Mouse (Mus musculus) liver, embryonic 14.5 days (tissue): Measurements from ENCODE around the gene Coro1c. TPM values are rescaled to one million over a fixed set of nuclear protein-coding genes. Genes with fewer than 3 reads are reported as not detected.

Experiments used
- ATAC-seq: fragments of 200-750 bp; cut with Nextera tagmentation; 2 replicates; pipeline ENCODE4 v1.8.0; 2017; ENCODE audit warnings: moderate number of reproducible peaks, mild to moderate bottlenecking, moderate library complexity; ENCODE audit not compliant: insufficient read depth
- DNase-seq, 3 experiments: peaks; one replicate each; pipeline ENCODE4 v3.0.0-alpha.2; 2012 to 2013; ENCODE audit warnings: low read depth in 3 of 3, low spot score in 3 of 3
- H3K27ac ChIP-seq: fragments of 300-500 bp; sonication (generic); 2 replicates; pipeline ENCODE4 v1.5.1; 2014; ENCODE audit warnings: moderate library complexity, mild to moderate bottlenecking, control low read depth, inconsistent platforms
- H3K27me3 ChIP-seq: fragments of 300-500 bp; sonication (generic); 2 replicates; pipeline ENCODE4 v1.6.1; 2014; ENCODE audit warnings: mild to moderate bottlenecking, low read length, moderate library complexity; ENCODE audit not compliant: control insufficient read depth, insufficient read depth
- H3K36me3 ChIP-seq: fragments of 300-500 bp; sonication (generic); replicated peaks from 2 replicates; pipeline ENCODE4 v1.6.1; 2014; ENCODE audit warnings: low read depth; ENCODE audit not compliant: control insufficient read depth, insufficient read depth
- H3K4me1 ChIP-seq, 2 experiments: fragments of 200-500 bp in 1 of 2; fragments of 300-500 bp in 1 of 2; sonication (generic) in 1 of 2; replicated peaks; 2 replicates each; pipeline ENCODE4 v1.6.1; 2012 to 2014; ENCODE audit warnings: antibody characterized with exemption in 1 of 2, inconsistent platforms in 1 of 2, low read length in 1 of 2; ENCODE audit not compliant: control insufficient read depth in 2 of 2, insufficient read depth in 2 of 2
- H3K4me2 ChIP-seq: fragments of 300-500 bp; sonication (generic); 2 replicates; pipeline ENCODE4 v1.6.1; 2014; ENCODE audit warnings: low read depth, mild to moderate bottlenecking, control low read depth, moderate library complexity
- H3K4me3 ChIP-seq, 2 experiments: fragments of 200-500 bp in 1 of 2; fragments of 300-500 bp in 1 of 2; sonication (generic) in 1 of 2; 2 replicates each; pipeline ENCODE4 v1.5.1; 2012 to 2014; ENCODE audit warnings: low read depth in 2 of 2, low read length in 2 of 2, mild to moderate bottlenecking in 2 of 2, control low read depth in 1 of 2, inconsistent platforms in 1 of 2, moderate library complexity in 1 of 2; ENCODE audit not compliant: insufficient read depth in 1 of 2
- H3K9ac ChIP-seq: fragments of 300-500 bp; sonication (generic); replicated peaks from 2 replicates; pipeline ENCODE4 v1.6.1; 2014; ENCODE audit warnings: mild to moderate bottlenecking, control low read depth, moderate library complexity
- H3K9me3 ChIP-seq: fragments of 300-500 bp; sonication (generic); 2 replicates; pipeline ENCODE4 v1.6.1; 2016; ENCODE audit warnings: low read length, mixed read lengths; ENCODE audit not compliant: control insufficient read depth
- CTCF ChIP-seq: IDR thresholded peaks from 2 replicates; pipeline ENCODE4 v1.5.1; 2016; ENCODE audit warnings: antibody characterized with exemption, low read depth, control low read depth
- EP300 ChIP-seq: IDR thresholded peaks from 2 replicates; pipeline ENCODE4 v1.6.1; 2016; ENCODE audit warnings: antibody characterized with exemption, low read depth
- WGBS: fragments of 180-500 bp; shearing (Covaris S2); extraction: QIAGEN DNeasy Blood & Tissue Kit; methylation state at CpG from one replicate; pipeline ENCODE4 v1.1.7; 2014; ENCODE audit not compliant: insufficient replicate concordance; 5-methylcytosine and 5-hydroxymethylcytosine counted together
- polyA plus RNA-seq, 2 experiments: library from polyadenylated mRNA; depleted of rRNA in 1 of 2; stranded (reverse) in 1 of 2; unstranded in 1 of 2; fragments of >200 nt; fragmentation: Nextera tagmentation in 1 of 2; extraction: Ambion mirVana in 1 of 2; gene quantifications; 2 replicates each; pipeline versions ENCODE4 v1.2.1 to v1.2.3; 2012 to 2014

Coro1c gene
- polyA plus RNA-seq (2012; rRNA removed) (26.2 and 32.4 TPM in 2 replicates), polyA plus RNA-seq (2014; fragmentation: Nextera tagmentation; extraction: Ambion mirVana) (35.6 and 41.2 TPM in 2 replicates)

- no peaks in the 10 kb centered on the region for H3K36me3 ChIP-seq
- DNase-seq (peak; percentile 92 to 94 (median 94)), ATAC-seq (peak; percentile 83)
- peak within 1 kb of the TSS; percentile 76 for H3K27ac ChIP-seq
- peak; percentile 92 for TF ChIP-seq CTCF
- no peak for TF ChIP-seq EP300
- H3K4me3 ChIP-seq, result peak within 1 kb of the TSS; percentile 76 to 78
- H3K4me1 ChIP-seq, result peaks cover 22 to 41% of the 10 kb centered on the region in 2 experiments
- H3K27me3 ChIP-seq, result no peaks in the 10 kb centered on the region
- peak within 1 kb of the TSS; percentile 97 for H3K4me2 ChIP-seq
- peak within 1 kb of the TSS; percentile 80 for H3K9ac ChIP-seq
- under 1% methylated on average over 66 of the region's 68 CpGs for WGBS
- H3K9me3 ChIP-seq, result no peaks in the 10 kb centered on the region
These were observed at the start of gene Coro1c for GRCm38 (mm10) chr5:113908592-113909441. Gene Coro1c (minus strand): TSS chr5:113908758.

DNA sequence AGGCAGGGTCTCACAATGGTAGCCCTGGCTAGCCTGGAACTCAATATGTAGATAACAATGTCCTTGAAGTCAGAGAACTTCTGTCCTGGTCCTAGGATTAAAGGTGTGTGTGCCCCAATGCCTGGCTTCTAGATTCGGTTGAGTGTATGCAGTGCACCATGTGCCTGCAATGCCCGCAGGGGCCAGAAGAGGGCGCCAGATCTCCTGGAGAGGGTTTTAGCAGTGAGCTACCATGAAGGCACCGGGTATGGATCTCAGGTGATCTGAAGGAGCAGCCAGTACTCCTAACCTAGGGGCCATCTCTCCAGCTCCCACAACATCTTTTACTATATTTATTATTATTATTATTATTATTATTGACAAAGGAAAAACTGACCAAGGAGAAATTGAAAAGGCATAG is 48.0 kb upstream of the Coro1c start:
- Histone ChIP-seq H3K4me3 (no peak overlapping the region), H3K36me3 (peaks cover 37% of the 10 kb centered on the region), H3K27ac (no peak overlapping the region), H3K9me3 (no peaks in the 10 kb centered on the region), H3K27me3 (no peaks in the 10 kb centered on the region), H3K9ac (no peak overlapping the region), H3K4me1 (peaks cover 12 to 16% of the 10 kb centered on the region in 2 experiments), H3K4me2 (no peak overlapping the region)
- TF ChIP-seq EP300 (no peak), CTCF (peak; percentile 99)
- WGBS, result 5% methylated on average over 4 of the region's 4 CpGs
- ATAC-seq (peak; percentile 55; the same call in 1 of the 2 replicates), DNase-seq (peak; percentile 69 to 76 (median 74))

GRCm38 (mm10) chr5:113955691-113956090 is 47.1 kb upstream of the Coro1c start:
- ATAC-seq (no peak), DNase-seq (no peak)
- WGBS, result 77% methylated on average over 8 of the region's 8 CpGs
- no peaks in the 10 kb centered on the region for H3K9me3 ChIP-seq
- peaks cover 40% of the 10 kb centered on the region for H3K36me3 ChIP-seq
- no peak overlapping the region for H3K9ac ChIP-seq
- H3K4me2 ChIP-seq, result no peak overlapping the region
- H3K27me3 ChIP-seq, result no peaks in the 10 kb centered on the region
- no peak overlapping the region for H3K27ac ChIP-seq
- TF ChIP-seq CTCF (no peak), EP300 (no peak)
- peaks cover 18 to 23% of the 10 kb centered on the region in 2 experiments for H3K4me1 ChIP-seq
- no peak overlapping the region for H3K4me3 ChIP-seq

GRCm38 (mm10) chr5:113955281-113955680 is 46.7 kb upstream of the Coro1c start:
- no peak overlapping the region for H3K27ac ChIP-seq
- no peak overlapping the region for H3K4me3 ChIP-seq
- no peaks in the 10 kb centered on the region for H3K9me3 ChIP-seq
- TF ChIP-seq CTCF, result no peak
- H3K4me1 ChIP-seq, result peaks cover 18 to 23% of the 10 kb centered on the region in 2 experiments
- no peak overlapping the region for H3K9ac ChIP-seq
- H3K36me3 ChIP-seq, result peaks cover 44% of the 10 kb centered on the region
- H3K27me3 ChIP-seq, result no peaks in the 10 kb centered on the region
- ATAC-seq (no peak), DNase-seq (no peak)
- H3K4me2 ChIP-seq, result no peak overlapping the region
- 68% methylated on average over 5 of the region's 5 CpGs for WGBS

GRCm38 (mm10) chr5:113954421-113954820 is 45.9 kb upstream of the Coro1c start:
- H3K27ac ChIP-seq, result no peak overlapping the region
- ATAC-seq, result no peak
- peaks cover 16 to 23% of the 10 kb centered on the region in 2 experiments for H3K4me1 ChIP-seq

More at GRCm38 (mm10) chr5:113954421-113954820, 45.9 kb upstream of the Coro1c start:
- H3K4me3 ChIP-seq, result no peak overlapping the region
- TF ChIP-seq CTCF (peak; percentile 97), EP300 (no peak)
- peaks cover 53% of the 10 kb centered on the region for H3K36me3 ChIP-seq
- H3K9ac ChIP-seq, result no peak overlapping the region
- no peak overlapping the region for H3K4me2 ChIP-seq
- DNase-seq, result peak in 2 of 3 experiments; percentile 52 to 54
- WGBS, result 8% methylated on average over 7 of the region's 7 CpGs
- no peaks in the 10 kb centered on the region for H3K9me3 ChIP-seq
- H3K27me3 ChIP-seq, result no peaks in the 10 kb centered on the region
